Mouse (Mus musculus): ENCODE measurements around the gene Hist3h2ba. TPM values are rescaled to one million over a fixed set of nuclear protein-coding genes. Genes with fewer than 3 reads are reported as not detected.

Hist3h2ba gene
- polyA plus RNA-seq, 1 experiment from 2014 or later: 355 TPM

DNA sequence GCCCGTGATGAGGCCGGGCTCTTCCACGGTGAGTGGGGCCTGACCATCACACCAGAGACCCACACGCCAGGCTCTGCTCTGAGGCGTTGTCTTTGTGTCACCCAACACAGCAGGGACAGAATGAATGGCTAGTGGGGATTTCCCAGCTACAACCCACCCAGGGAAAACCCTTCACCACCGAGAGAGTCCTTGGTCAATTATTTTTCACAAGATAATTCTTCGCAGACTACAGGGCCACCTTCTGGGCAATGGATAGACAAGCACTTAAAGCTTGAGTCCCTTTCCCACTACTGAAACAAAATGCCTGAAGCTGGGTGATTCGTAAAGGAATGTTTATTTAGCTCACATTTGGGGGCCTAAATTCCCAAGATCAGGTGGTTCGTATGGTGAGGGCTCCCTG, 26.3 kb upstream of the Hist3h2ba start:
- ATAC-seq (replicated peaks): no peak
- Histone ChIP-seq H3K27ac (replicated peaks) (no peak overlapping the region), H3K27me3 (no peaks in the 10 kb centered on the region), H3K4me2 (replicated peaks) (no peak overlapping the region), H3K4me1 (no peaks in the 10 kb centered on the region), H3K9ac (replicated peaks) (no peak overlapping the region), H3K9me3 (no peaks in the 10 kb centered on the region), H3K4me3 (no peak overlapping the region), H3K36me3 (no peaks in the 10 kb centered on the region)
- WGBS: 81% methylated on average over 9 of the region's 9 CpGs

DNA sequence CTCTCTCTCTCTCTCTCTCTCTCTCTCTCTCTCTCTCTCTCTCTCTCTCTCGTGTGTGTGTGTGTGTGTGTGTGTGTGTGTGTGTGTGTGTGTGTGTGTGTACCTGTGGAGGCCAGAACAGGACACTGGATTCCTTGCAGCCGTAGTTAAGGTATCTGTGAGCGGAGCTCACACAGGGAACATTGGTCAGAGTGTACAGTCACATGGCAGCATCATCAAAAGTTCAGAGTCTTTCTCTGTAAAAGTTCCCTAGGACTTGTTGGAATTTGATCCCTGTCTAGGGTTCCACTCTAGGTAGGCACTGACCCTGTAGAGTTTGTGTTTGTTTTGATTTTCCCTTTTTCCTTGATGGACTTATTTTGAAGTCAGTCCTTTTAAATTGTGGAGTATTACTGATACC, 22.1 kb upstream of the Hist3h2ba start:
- Histone ChIP-seq H3K4me2 (replicated peaks) (no peak overlapping the region), H3K4me1 (peaks cover 7% of the 10 kb centered on the region; the same call in 1 of the 2 replicates), H3K9ac (replicated peaks) (no peak overlapping the region), H3K4me3 (no peak overlapping the region), H3K27me3 (no peaks in the 10 kb centered on the region), H3K36me3 (peaks cover 8% of the 10 kb centered on the region), H3K27ac (replicated peaks) (no peak overlapping the region), H3K9me3 (no peaks in the 10 kb centered on the region)
- no peak for ATAC-seq (replicated peaks)
- 92% methylated on average over 2 of the region's 3 CpGs for WGBS

DNA sequence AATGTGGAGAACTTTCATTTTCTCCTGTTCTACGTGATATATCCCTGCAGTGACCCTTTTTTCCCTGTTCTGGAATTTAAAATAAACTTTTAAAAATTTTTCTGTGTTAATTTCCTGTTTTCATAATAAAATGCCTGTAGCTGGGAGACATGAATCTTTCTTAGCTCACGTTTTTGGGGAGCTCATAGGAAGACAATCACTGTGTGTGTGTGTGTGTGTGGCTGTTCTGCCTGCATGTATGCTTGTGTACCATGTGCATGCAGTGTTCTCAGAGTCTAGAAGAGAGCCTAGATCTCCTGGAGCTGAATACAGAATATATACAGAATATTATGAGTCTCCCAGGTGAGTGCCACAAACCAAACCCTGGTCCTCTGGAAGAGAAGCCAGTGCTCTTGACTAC, 21.7 kb upstream of the Hist3h2ba start:
- no peaks in the 10 kb centered on the region for H3K9me3 ChIP-seq
- no peaks in the 10 kb centered on the region for H3K27me3 ChIP-seq
- ATAC-seq (replicated peaks): no peak
- peaks cover 12% of the 10 kb centered on the region for H3K36me3 ChIP-seq
- H3K4me3 ChIP-seq: no peak overlapping the region
- peaks cover 7% of the 10 kb centered on the region; the same call in 1 of the 2 replicates for H3K4me1 ChIP-seq
- no peak overlapping the region for H3K4me2 ChIP-seq (replicated peaks)
- WGBS: 83% methylated on average over 2 of the region's 2 CpGs
- H3K27ac ChIP-seq (replicated peaks): no peak overlapping the region
- no peak overlapping the region for H3K9ac ChIP-seq (replicated peaks)

DNA sequence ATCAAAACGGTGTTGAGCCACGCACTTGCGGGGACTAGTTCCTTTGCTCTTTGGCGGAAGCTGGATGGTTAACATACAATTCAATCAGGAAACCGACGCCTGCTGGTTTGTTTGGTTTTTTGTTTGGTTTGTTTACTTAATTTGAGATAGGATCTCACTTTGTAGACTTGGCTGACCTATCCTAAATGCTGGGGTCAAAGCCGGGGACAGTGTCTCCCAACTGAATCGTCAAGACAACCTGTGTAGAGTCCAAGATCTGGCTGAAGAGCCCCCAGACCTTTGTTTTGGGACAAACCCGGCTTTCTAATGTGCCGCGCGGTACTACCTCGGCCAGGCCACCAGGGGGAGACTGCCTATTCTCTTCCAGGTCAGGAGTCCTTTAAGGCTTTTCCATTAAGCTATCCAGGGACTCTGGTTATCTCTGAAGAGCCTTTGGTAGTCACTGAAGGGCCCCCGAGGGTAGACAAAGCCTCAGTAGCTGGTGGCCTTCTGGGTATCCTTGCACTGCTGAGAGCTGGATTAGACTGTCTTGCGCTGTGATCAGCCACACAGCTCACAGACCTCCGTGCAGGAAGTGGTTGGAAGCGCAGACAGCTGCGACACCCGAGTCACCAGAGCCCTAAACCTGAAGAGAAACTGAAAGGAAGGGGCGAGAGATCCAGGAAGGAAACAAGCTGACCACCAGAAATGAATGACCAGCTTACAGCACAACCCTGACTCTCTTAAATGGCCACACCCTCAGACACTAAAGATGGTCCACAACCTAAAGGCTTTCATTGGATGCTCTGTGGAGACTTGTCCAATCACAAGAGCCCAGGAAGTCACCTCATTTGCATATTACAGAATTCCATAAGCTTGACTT, 20.7 kb upstream of the Hist3h2ba start:
- WGBS: 33% methylated on average over 20 of the region's 20 CpGs

DNA sequence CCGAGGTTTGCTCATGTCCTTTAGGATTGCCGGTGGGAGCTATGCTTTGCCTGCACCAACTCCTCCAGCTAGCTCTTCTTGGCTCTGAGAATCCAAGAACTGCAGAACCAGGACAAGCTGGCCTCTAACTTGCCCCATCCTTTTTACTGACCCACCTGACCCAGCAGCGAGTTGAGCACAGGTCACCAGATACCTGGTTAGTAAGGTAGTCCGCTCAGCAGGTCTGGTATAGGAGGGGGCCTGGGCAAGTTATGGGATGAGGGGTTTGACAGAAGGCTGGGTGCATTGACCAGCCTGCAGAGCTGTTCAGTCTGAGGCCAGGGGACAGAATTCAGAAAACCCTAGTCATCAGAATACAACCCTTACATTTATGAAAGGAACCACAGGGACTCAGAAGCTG, 19.7 kb upstream of the Hist3h2ba start:
- no peak overlapping the region for H3K4me3 ChIP-seq
- H3K4me1 ChIP-seq: peaks cover 7% of the 10 kb centered on the region; the same call in 1 of the 2 replicates
- 73% methylated on average over 4 of the region's 4 CpGs for WGBS
- H3K36me3 ChIP-seq: peaks cover 32% of the 10 kb centered on the region
- no peak for ATAC-seq (replicated peaks)
- H3K27me3 ChIP-seq: no peaks in the 10 kb centered on the region
- H3K4me2 ChIP-seq (replicated peaks): no peak overlapping the region
- H3K9me3 ChIP-seq: no peaks in the 10 kb centered on the region
- no peak overlapping the region for H3K9ac ChIP-seq (replicated peaks)
- no peak overlapping the region for H3K27ac ChIP-seq (replicated peaks)

More for the DNA sequence above, 20.7 kb upstream of the Hist3h2ba start:
- Histone ChIP-seq H3K4me1 (peaks cover 7% of the 10 kb centered on the region; the same call in 1 of the 2 replicates), H3K4me2 (replicated peaks) (peak overlapping the region; percentile 31), H3K9ac (replicated peaks) (no peak overlapping the region), H3K36me3 (peaks cover 22% of the 10 kb centered on the region), H3K9me3 (no peaks in the 10 kb centered on the region), H3K27me3 (no peaks in the 10 kb centered on the region), H3K4me3 (0 out of 2 replicates have a peak overlapping the region, but pooled peaks have one; percentile 7), H3K27ac (replicated peaks) (peak overlapping the region; percentile 55)
- ATAC-seq (replicated peaks): peak; percentile 61

DNA sequence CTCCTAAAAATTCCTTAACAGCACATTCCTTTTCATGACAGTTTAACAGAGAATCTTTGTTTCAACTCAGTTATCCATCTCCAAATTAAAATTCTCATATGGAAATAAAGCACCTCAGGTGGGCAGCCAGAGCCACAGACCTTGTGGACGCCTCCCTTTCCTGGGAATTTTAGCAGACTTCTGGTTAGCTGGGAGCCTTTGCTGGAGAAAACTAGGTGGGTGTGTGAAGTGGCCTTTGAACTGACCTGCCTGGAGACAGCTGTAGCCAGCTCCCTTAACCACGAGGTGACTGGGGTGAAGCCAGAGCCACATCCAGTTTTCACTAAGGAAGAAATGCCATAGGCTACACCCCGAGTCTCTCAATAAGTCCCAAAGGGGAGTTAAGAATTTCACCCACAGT, 19.1 kb upstream of the Hist3h2ba start:
- H3K4me1 ChIP-seq: peaks cover 7% of the 10 kb centered on the region; the same call in 1 of the 2 replicates
- 74% methylated on average over 3 of the region's 3 CpGs for WGBS
- H3K27me3 ChIP-seq: no peaks in the 10 kb centered on the region

DNA sequence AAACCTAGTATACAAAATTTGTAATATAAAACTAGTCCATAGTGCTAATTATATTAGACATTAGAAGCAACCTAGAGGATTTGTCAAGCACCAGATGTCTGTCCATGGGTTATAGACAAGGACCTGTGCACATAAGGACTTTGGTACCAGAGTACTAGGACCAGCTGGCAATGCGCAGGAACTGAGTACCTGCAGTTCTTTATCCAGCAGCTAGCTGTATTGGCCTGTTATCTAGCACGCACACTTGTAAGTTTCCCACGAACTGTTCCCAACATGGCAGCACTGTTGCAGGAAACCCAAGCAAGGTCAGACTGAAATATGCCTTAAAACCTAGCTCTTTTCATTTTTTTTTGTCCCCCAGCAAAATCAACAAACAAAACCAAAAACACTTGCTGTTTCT, 18.5 kb upstream of the Hist3h2ba start:
- Histone ChIP-seq H3K4me2 (replicated peaks) (no peak overlapping the region), H3K36me3 (peaks cover 41% of the 10 kb centered on the region), H3K27me3 (no peaks in the 10 kb centered on the region), H3K4me1 (peaks cover 7% of the 10 kb centered on the region; the same call in 1 of the 2 replicates), H3K9me3 (no peaks in the 10 kb centered on the region), H3K4me3 (no peak overlapping the region), H3K27ac (replicated peaks) (no peak overlapping the region), H3K9ac (replicated peaks) (no peak overlapping the region)
- ATAC-seq (replicated peaks): no peak
- 91% methylated on average over 3 of the region's 3 CpGs for WGBS

More for the DNA sequence above, 19.1 kb upstream of the Hist3h2ba start:
- Histone ChIP-seq H3K9me3 (no peaks in the 10 kb centered on the region), H3K4me3 (no peak overlapping the region), H3K4me2 (replicated peaks) (no peak overlapping the region), H3K27ac (replicated peaks) (no peak overlapping the region), H3K9ac (replicated peaks) (no peak overlapping the region), H3K36me3 (peaks cover 37% of the 10 kb centered on the region)
- no peak for ATAC-seq (replicated peaks)

DNA sequence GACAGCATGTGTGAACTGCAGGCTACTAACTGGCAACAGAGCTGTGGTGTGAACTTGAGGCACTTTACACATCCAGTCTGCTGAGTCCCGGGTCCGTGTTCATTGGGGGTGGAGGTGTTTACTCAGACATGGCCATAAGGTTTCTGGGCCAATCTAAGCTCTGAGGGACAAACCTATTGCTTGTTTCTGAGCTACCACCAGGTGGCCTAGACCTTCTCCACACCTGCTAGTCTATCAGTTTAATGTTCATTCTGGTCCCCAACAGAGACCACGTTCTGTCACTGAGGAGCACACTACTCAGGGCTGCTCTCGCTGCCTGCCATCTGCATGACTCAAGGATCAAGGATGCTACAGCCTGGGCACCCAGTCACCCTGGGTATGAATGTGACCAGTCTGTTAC, 17.1 kb upstream of the Hist3h2ba start:
- Histone ChIP-seq H3K4me2 (replicated peaks) (no peak overlapping the region), H3K36me3 (peaks cover 49% of the 10 kb centered on the region), H3K27ac (replicated peaks) (no peak overlapping the region), H3K9me3 (no peaks in the 10 kb centered on the region), H3K4me1 (peaks cover 18% of the 10 kb centered on the region), H3K27me3 (no peaks in the 10 kb centered on the region), H3K9ac (replicated peaks) (no peak overlapping the region), H3K4me3 (no peak overlapping the region)
- no peak for ATAC-seq (replicated peaks)
- WGBS: 83% methylated on average over 4 of the region's 4 CpGs

DNA sequence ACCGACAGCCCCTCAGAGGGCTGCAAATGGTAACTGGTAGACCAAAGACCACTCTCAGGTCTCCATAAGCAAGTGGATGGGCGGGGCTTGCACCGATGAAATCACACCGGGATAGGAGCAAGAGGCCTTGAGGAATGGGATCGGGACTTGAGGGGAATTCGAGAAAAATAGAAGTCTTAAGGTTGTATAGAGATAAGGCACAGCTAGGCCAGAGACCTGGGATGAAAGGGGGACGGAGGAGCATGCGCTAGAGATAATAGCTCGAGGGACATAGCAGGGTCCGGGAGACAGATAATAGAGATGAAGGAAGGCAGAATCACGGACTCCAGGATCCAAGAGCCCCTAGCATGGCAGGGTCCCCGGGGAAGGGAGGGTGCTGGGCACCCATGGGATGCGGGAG, 10.8 kb upstream of the Hist3h2ba start:
- Histone ChIP-seq H3K27ac (replicated peaks) (peak overlapping the region; percentile 94), H3K4me1 (peaks cover 32% of the 10 kb centered on the region), H3K36me3 (peaks cover 28% of the 10 kb centered on the region), H3K27me3 (no peaks in the 10 kb centered on the region), H3K9me3 (no peaks in the 10 kb centered on the region), H3K4me2 (replicated peaks) (peak overlapping the region; percentile 90), H3K9ac (replicated peaks) (peak overlapping the region; percentile 91), H3K4me3 (peak overlapping the region; percentile 73)
- ATAC-seq (replicated peaks): 0 out of 2 replicates have a peak, but pooled peaks have one; percentile 3
- WGBS: under 1% methylated on average over 13 of the region's 13 CpGs

DNA sequence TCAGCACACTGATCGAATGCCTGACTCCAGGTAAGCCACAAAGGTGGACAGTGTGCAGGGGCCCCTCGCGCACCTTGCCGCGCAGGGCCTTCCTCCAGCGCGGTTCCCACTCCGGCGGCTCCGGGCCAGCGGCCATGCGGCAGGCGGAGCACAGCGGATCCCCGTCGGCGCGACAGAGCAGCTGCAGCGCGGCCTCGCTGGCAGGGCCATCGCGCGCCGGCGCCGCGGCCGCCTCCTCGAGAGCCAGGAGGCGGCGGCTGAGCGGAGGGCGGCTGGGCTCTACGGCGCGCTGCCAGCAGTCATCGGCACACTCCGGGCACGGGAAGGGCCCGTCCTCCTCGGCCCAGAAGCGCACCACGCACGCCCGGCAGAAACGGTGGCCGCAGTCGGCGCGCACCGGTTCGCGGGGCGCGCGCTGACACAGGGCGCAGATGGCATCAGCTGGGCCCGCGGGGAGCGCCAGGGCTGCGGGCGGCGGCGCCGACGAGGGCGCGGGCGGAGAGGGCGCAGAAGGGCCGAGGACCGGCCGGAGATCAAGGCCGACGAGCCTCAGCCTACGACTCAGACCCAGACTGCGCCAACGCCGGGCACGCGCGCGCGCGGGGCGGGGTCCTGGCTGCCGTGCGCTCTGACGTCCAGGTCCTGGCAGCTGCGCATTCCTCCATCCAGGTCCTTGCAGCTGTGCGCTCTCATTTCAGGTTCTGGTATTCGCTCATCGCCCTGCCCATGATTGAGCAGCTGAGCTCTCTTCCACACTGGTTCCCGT, 10.2 kb upstream of the Hist3h2ba start, which contains the start of gene Rnf187:
Gene Rnf187, minus strand, starts transcription at position 595 of the 766 bp plus-strand sequence.
- Histone ChIP-seq H3K4me1 (peaks cover 32% of the 10 kb centered on the region), H3K4me2 (replicated peaks) (peak within 1 kb of the TSS; percentile 90), H3K9ac (replicated peaks) (peak within 1 kb of the TSS; percentile 91), H3K27ac (replicated peaks) (peak within 1 kb of the TSS; percentile 94), H3K9me3 (no peaks in the 10 kb centered on the region), H3K4me3 (peak within 1 kb of the TSS; percentile 73), H3K27me3 (no peaks in the 10 kb centered on the region), H3K36me3 (peaks cover 22% of the 10 kb centered on the region)
- WGBS: under 1% methylated on average over 89 of the region's 95 CpGs
- ATAC-seq (replicated peaks): peak; percentile 98

DNA sequence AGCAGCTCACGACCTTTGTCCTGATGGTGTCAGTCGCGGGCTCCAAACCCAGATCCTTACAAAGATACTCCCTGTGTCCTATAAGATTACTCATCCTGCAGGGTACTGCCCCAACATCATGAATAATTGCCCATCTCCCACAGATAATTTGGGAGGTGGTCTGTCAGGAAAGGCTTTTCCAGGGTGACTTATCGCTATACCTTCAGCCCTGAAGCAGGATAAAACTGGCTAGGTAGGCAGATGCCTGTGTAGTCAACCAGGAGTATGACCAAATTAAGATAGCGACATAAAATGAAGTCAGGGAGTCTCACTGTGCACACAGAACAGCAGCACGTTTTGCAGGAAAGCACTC, 9.7 kb upstream of the Hist3h2ba start:
- WGBS: 15% methylated on average over 6 of the region's 6 CpGs
- Histone ChIP-seq H3K4me3 (peak overlapping the region; percentile 73), H3K9ac (replicated peaks) (peak overlapping the region; percentile 91), H3K9me3 (no peaks in the 10 kb centered on the region), H3K4me1 (peaks cover 32% of the 10 kb centered on the region), H3K4me2 (replicated peaks) (peak overlapping the region; percentile 90), H3K27ac (replicated peaks) (peak overlapping the region; percentile 94), H3K36me3 (peaks cover 16% of the 10 kb centered on the region), H3K27me3 (no peaks in the 10 kb centered on the region)
- peak; percentile 37; the same call in 1 of the 2 replicates for ATAC-seq (replicated peaks)

DNA sequence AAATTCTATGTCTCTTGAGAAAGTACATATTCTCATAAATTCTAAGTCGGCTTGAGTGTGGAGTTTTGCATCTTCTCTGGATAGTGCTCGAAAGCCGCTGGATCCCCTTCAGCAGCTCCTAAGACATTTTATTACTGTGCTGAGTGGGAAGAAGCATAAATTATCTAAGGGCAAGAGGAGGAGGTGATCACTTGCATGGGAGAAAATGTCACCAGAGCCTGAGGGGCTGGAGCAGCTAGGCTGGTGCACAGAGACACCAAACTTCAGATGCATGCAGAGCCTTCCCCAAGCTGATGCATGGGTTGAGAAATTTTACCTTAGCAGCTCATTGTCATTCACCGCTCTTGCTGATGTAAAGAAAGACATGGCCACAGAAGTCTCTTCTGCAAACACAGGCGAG, 4.6 kb upstream of the Hist3h2ba start:
- WGBS: 81% methylated on average over 5 of the region's 5 CpGs
- no peaks in the 10 kb centered on the region for H3K9me3 ChIP-seq
- no peak overlapping the region for H3K4me3 ChIP-seq
- H3K27me3 ChIP-seq: no peaks in the 10 kb centered on the region
- no peak overlapping the region for H3K27ac ChIP-seq (replicated peaks)
- ATAC-seq (replicated peaks): no peak
- no peak overlapping the region for H3K4me2 ChIP-seq (replicated peaks)
- H3K9ac ChIP-seq (replicated peaks): no peak overlapping the region
- H3K36me3 ChIP-seq: no peaks in the 10 kb centered on the region
- peaks cover 11% of the 10 kb centered on the region for H3K4me1 ChIP-seq
